Mouse (Mus musculus): ENCODE results near the gene Ccdc78. TPM values are rescaled to one million over a fixed set of nuclear protein-coding genes. Genes with fewer than 3 reads are reported as not detected.

The Ccdc78 gene
- polyA plus RNA-seq, 1 experiment = not detected

DNA sequence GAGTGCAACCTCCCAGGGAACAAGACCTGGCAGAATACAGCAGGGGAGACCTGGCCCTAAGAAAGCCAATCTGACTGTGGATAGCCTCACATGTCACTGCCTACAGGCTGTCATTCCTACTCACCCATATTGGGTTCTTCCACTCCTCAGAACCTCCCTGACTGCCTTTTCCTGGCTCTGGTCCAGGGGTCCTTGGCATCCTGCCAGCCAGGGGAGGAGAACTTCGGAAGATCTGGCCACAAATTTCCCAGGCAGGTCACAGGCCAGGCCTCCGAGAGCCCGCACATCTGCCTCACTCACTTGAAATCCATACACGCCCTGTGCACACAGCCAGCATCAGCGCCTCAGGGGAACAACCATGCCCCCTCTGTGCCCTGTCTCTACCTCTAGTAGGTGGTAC, 34.9 kb upstream of the Ccdc78 start:
- no peak overlapping the region for H3K27ac ChIP-seq (ENCODE audit: insufficient read depth, low read length)
- no peaks in the 10 kb centered on the region for H3K36me3 ChIP-seq (ENCODE audit: control insufficient read depth, insufficient read depth, low read length)
- DNase-seq (ENCODE audit: low read depth in 1 of 2, low spot score in 2 of 2) = no peak
- no peaks in the 10 kb centered on the region for H3K27me3 ChIP-seq (ENCODE audit: control insufficient read depth, insufficient read depth, low read length)
- no peak overlapping the region for H3K4me3 ChIP-seq (ENCODE audit: extremely low read depth, insufficient read depth, insufficient read length)
- no peaks in the 10 kb centered on the region for H3K4me1 ChIP-seq (ENCODE audit: control insufficient read depth, insufficient read depth, insufficient read length)
- TF ChIP-seq POLR2A (IDR thresholded peaks at IDR 0.05; ENCODE audit: low read depth, low read length) = no peak
- TF ChIP-seq CTCF (IDR thresholded peaks at IDR 0.05; ENCODE audit: extremely low read depth, insufficient read depth, insufficient read length, insufficient replicate concordance) = no peak
- 48% methylated on average over 5 of the region's 5 CpGs for WGBS

DNA sequence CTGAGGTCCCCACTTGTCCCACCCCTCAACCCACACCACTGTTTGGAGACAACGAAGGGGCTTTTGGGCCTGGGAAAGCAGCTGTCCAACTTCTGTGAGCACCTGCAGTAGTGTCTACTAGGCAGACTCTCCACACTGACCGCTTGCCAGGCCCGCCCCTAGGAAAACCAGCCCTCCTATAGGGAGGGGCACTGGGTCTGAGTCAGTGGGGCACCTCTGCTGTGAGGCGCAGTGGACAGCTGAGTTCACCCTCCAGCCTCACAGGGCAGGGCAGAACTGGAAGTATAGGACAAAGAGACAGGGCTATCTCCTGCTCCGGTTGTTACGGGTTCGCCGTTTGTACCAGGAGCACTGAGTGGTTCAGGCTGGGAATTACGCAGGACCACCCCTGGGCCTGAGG, 32.1 kb upstream of the Ccdc78 start, which contains the start of gene Msln:
Gene Msln (minus strand): TSS at position 138 of the 400 bp plus-strand sequence.
- Histone ChIP-seq H3K27ac (ENCODE audit: insufficient read depth, low read length) (no peak within 1 kb of the TSS), H3K4me1 (ENCODE audit: control insufficient read depth, insufficient read depth, insufficient read length) (no peaks in the 10 kb centered on the region), H3K27me3 (ENCODE audit: control insufficient read depth, insufficient read depth, low read length) (no peaks in the 10 kb centered on the region), H3K4me3 (ENCODE audit: extremely low read depth, insufficient read depth, insufficient read length) (no peak within 1 kb of the TSS), H3K36me3 (ENCODE audit: control insufficient read depth, insufficient read depth, low read length) (no peaks in the 10 kb centered on the region)
- TF ChIP-seq POLR2A (IDR thresholded peaks at IDR 0.05; ENCODE audit: low read depth, low read length) = no peak
- no peak for TF ChIP-seq CTCF (IDR thresholded peaks at IDR 0.05; ENCODE audit: extremely low read depth, insufficient read depth, insufficient read length, insufficient replicate concordance)
- 87% methylated on average over 9 of the region's 9 CpGs for WGBS
- DNase-seq (ENCODE audit: low read depth in 1 of 2, low spot score in 2 of 2) = no peak

DNA sequence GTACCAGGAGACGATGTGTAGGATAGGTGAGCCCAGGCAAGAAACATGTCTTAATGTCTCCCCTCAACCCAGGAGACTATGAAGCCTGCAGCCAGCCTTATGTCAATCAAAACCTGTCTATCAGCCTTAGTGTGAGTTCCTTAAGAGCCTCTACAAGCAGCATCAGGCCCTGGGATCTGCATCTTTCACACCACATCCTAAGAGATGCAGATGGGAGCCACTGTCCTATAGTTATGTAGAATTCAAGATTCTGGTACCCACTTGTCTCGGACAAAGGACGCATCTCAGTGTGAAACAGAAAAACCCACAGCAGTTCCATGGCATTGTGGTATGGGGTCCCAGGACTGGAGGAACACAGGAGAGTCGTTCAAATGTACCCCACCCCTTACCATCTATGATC, 31.3 kb upstream of the Ccdc78 start:
- H3K27ac ChIP-seq (ENCODE audit: insufficient read depth, low read length) = no peak overlapping the region
- WGBS = 86% methylated on average over 4 of the region's 4 CpGs
- H3K4me3 ChIP-seq (ENCODE audit: extremely low read depth, insufficient read depth, insufficient read length) = no peak overlapping the region
- no peaks in the 10 kb centered on the region for H3K27me3 ChIP-seq (ENCODE audit: control insufficient read depth, insufficient read depth, low read length)
- TF ChIP-seq CTCF (IDR thresholded peaks at IDR 0.05; ENCODE audit: extremely low read depth, insufficient read depth, insufficient read length, insufficient replicate concordance) (no peak), POLR2A (IDR thresholded peaks at IDR 0.05; ENCODE audit: low read depth, low read length) (no peak)
- no peaks in the 10 kb centered on the region for H3K36me3 ChIP-seq (ENCODE audit: control insufficient read depth, insufficient read depth, low read length)
- no peak for DNase-seq (ENCODE audit: low read depth in 1 of 2, low spot score in 2 of 2)
- H3K4me1 ChIP-seq (ENCODE audit: control insufficient read depth, insufficient read depth, insufficient read length) = no peaks in the 10 kb centered on the region

DNA sequence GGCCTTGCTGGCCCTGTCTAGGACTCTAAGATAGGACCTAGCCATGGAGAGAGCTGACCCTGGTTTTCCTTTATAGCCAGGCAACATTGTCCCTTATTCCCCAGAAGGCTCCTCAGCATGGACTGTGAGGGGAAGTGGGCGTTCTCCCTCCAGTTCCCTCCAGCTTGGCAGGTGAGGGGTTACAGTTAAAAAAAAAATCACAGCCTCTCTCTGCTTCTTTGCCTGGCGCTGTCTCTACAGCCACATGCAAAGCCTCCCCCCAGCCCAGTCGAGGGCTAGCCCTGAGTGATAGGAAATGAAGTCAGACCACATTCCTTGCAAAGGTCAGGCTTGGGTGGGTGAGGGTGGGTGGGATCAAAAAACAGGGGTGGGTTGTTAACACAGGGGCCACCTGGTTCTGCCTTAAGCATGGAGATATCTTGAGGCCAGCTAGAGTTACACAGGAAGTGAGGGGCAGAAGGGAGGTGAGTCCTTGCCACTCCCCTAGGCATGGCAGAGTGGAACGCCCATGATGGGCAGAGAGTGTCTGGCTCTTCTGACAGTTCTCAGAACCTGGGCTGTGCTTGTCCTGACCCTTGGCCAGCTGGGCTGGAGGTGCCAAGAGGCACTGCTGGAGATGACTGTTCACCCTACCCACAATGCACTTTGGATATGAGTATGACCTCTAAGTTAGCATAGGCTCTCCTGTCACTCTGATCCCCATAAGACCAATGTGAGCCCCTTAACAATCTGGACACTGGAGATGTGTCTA, 30.6 kb upstream of the Ccdc78 start:
- TF ChIP-seq CTCF (IDR thresholded peaks at IDR 0.05; ENCODE audit: extremely low read depth, insufficient read depth, insufficient read length, insufficient replicate concordance) (no peak), POLR2A (IDR thresholded peaks at IDR 0.05; ENCODE audit: low read depth, low read length) (no peak)
- Histone ChIP-seq H3K27me3 (ENCODE audit: control insufficient read depth, insufficient read depth, low read length) (no peaks in the 10 kb centered on the region), H3K4me1 (ENCODE audit: control insufficient read depth, insufficient read depth, insufficient read length) (no peaks in the 10 kb centered on the region), H3K4me3 (ENCODE audit: extremely low read depth, insufficient read depth, insufficient read length) (no peak overlapping the region), H3K27ac (ENCODE audit: insufficient read depth, low read length) (no peak overlapping the region), H3K36me3 (ENCODE audit: control insufficient read depth, insufficient read depth, low read length) (no peaks in the 10 kb centered on the region)
- WGBS = 36% methylated on average over 4 of the region's 4 CpGs
- no peak for DNase-seq (ENCODE audit: low read depth in 1 of 2, low spot score in 2 of 2)

DNA sequence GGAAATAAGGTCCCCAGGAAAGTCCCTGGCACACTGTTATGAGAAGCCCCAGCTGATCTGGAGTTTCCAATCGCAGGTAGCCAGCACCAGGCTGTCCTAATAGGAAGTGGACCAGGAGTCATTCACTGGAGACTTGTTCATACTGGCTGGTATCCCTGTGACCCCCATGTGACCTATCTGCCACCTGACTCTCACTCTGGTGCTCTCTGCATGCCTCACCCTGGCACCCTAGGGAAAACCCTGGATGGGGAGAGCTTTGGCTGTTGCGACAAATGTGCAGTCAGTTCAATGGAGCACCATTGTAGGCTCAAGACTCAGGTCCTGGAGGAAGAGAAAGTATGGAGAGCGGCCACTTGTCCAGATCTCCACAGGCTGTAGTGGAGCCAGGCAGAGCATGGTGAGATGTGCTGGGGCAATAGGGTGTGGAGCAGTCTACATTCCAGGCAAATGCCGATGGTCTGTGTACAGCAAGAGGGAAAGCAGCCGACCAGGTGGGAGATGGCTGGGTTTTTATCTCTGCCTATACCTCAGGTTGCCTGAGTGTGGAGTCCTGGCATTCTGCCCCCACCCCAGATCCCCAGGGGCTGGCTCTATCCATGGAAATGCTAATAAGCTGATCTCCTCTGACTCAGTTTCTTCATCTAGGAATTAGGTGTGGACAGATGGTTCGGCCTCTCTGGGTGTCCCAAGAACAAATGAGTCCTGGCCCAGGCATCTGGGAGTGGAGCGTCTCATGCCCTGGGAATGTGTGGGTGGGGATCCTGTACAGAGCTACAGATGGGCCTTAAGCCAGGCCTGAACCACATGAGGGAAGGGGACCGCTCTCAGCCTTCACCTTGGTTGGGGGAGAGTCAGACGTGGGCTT, 29.8 kb upstream of the Ccdc78 start:
- DNase-seq (ENCODE audit: low read depth in 1 of 2, low spot score in 2 of 2) = no peak
- 79% methylated on average over 9 of the region's 9 CpGs for WGBS
- H3K27me3 ChIP-seq (ENCODE audit: control insufficient read depth, insufficient read depth, low read length) = no peaks in the 10 kb centered on the region
- no peak overlapping the region for H3K4me3 ChIP-seq (ENCODE audit: extremely low read depth, insufficient read depth, insufficient read length)
- TF ChIP-seq POLR2A (IDR thresholded peaks at IDR 0.05; ENCODE audit: low read depth, low read length) = no peak
- TF ChIP-seq CTCF (IDR thresholded peaks at IDR 0.05; ENCODE audit: extremely low read depth, insufficient read depth, insufficient read length, insufficient replicate concordance) = no peak
- H3K4me1 ChIP-seq (ENCODE audit: control insufficient read depth, insufficient read depth, insufficient read length) = peaks cover 2% of the 10 kb centered on the region; the same call in 1 of the 2 replicates
- H3K27ac ChIP-seq (ENCODE audit: insufficient read depth, low read length) = no peak overlapping the region
- no peaks in the 10 kb centered on the region for H3K36me3 ChIP-seq (ENCODE audit: control insufficient read depth, insufficient read depth, low read length)

GRCm38 (mm10) chr17:25757691-25758090, 28.7 kb upstream of the Ccdc78 start:
- no peaks in the 10 kb centered on the region for H3K36me3 ChIP-seq (ENCODE audit: control insufficient read depth, insufficient read depth, low read length)
- no peak overlapping the region for H3K27ac ChIP-seq (ENCODE audit: insufficient read depth, low read length)
- H3K27me3 ChIP-seq (ENCODE audit: control insufficient read depth, insufficient read depth, low read length) = no peaks in the 10 kb centered on the region
- 78% methylated on average over 3 of the region's 3 CpGs for WGBS
- H3K4me1 ChIP-seq (ENCODE audit: control insufficient read depth, insufficient read depth, insufficient read length) = peaks cover 2% of the 10 kb centered on the region; the same call in 1 of the 2 replicates
- H3K4me3 ChIP-seq (ENCODE audit: extremely low read depth, insufficient read depth, insufficient read length) = no peak overlapping the region
- no peak for DNase-seq (ENCODE audit: low read depth in 1 of 2, low spot score in 2 of 2)
- TF ChIP-seq POLR2A (IDR thresholded peaks at IDR 0.05; ENCODE audit: low read depth, low read length) (no peak), CTCF (IDR thresholded peaks at IDR 0.05; ENCODE audit: extremely low read depth, insufficient read depth, insufficient read length, insufficient replicate concordance) (no peak)

Data from spleen, adult 2 months (tissue).